Mouse (Mus musculus) brain, embryonic 14.5 days (tissue): ENCODE measurements around the gene Csmd2. TPM values are rescaled to one million over a fixed set of nuclear protein-coding genes. Genes with fewer than 3 reads are reported as not detected.

Source experiments
- DNase-seq: peaks from one replicate; pipeline ENCODE4 v3.0.0-alpha.2; 2011; ENCODE audit warnings: low read depth
- CTCF ChIP-seq: fragments of 200-500 bp; IDR thresholded peaks from 2 replicates; pipeline ENCODE4 v1.5.1; 2012; ENCODE audit warnings: inconsistent platforms, mild to moderate bottlenecking, moderate library complexity, borderline replicate concordance; ENCODE audit not compliant: insufficient read depth, insufficient read length; ENCODE audit errors: extremely low read depth
- POLR2A ChIP-seq: fragments of 200-500 bp; IDR thresholded peaks from 2 replicates; pipeline ENCODE4 v1.6.1; 2012; ENCODE audit warnings: mild to moderate bottlenecking, inconsistent platforms, borderline replicate concordance; ENCODE audit not compliant: poor library complexity, insufficient read depth, insufficient read length, severe bottlenecking; ENCODE audit errors: extremely low read depth
- polyA plus RNA-seq: library from polyadenylated mRNA; depleted of rRNA; stranded (reverse); fragments of >200 nt; gene quantifications from 2 replicates; pipeline ENCODE4 v1.2.3, GENCODE M21; 2012

The Csmd2 gene
- polyA plus RNA-seq, 1 experiment, result 31.8 TPM

DNA sequence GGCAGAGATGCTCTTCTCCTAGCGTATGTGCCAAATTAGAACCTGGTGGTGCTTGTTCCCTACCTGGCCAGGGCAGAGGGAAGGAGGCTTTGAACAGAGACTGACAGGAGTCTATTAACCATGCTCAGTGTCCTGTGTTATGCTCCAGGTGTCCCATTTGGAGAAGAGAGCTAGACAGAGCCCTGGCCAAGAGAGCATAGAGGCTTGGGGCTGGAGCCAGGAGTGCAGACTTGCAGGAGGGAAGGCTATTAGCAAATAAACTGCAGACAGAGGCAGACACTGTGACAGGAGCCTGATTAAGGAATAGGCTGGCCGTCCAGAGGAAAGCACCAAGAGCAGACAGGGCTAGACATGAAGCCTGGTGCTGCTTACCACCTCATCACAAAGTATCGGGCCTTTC lies 164.4 kb downstream of the Csmd2 start:
- no peak for TF ChIP-seq CTCF
- TF ChIP-seq POLR2A, result no peak
- no peak for DNase-seq

DNA sequence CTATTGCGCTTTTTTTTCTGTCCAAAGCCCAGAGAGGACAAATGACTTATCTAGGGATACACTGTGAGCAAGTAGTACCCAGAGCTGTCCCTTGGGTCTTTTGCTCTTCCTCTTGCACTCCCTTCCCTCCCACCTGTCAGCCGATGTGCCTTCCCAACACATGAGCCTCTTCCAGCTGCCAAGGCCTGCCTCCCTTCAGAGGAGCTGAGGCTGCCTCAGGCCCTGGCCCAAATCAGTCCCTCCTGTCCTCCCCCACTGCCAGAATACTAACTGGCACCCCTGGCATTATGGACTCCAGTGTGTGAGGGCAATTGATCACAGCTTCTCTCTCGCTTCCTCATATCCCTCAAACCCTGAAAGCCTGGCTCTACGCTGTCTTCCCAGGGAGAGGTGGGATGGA lies 165.5 kb downstream of the Csmd2 start:
- TF ChIP-seq CTCF (no peak), POLR2A (no peak)
- no peak for DNase-seq

- TF ChIP-seq CTCF, result no peak
- TF ChIP-seq POLR2A, result no peak
- peak; percentile 44 for DNase-seq
Observed at GRCm38 (mm10) chr4:128155226-128155625, 167.6 kb downstream of the Csmd2 start.

- TF ChIP-seq CTCF (no peak), POLR2A (no peak)
- no peak for DNase-seq
Observed at GRCm38 (mm10) chr4:128160656-128161055, 173.0 kb downstream of the Csmd2 start.

- TF ChIP-seq POLR2A, result no peak
- TF ChIP-seq CTCF, result no peak
- no peak for DNase-seq
Observed at GRCm38 (mm10) chr4:128170181-128170580, 182.5 kb downstream of the Csmd2 start.

GRCm38 (mm10) chr4:128171233-128171632 lies 183.6 kb downstream of the Csmd2 start:
- DNase-seq, result peak; percentile 31
- no peak for TF ChIP-seq POLR2A
- no peak for TF ChIP-seq CTCF

DNA sequence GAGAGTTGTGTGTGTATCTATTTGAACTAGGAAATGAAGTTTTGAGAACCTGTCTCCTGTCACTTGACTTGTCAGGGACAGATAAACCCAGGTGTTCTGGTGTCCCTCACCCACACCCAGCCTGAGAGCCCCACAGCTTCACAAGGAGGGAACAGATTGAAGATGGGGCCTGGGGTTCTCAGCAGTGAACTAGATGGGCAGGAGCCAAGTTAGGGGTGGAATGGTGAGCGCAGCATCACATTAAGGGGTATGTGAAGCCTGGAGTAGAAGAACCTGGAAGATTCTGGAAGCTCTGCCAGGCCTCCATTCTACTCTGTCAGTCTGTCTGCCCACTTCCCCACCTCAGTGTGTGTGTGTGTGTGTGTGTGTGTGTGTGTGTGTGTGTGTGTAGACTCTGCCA lies 184.0 kb downstream of the Csmd2 start:
- TF ChIP-seq CTCF (no peak), POLR2A (no peak)
- no peak for DNase-seq

DNA sequence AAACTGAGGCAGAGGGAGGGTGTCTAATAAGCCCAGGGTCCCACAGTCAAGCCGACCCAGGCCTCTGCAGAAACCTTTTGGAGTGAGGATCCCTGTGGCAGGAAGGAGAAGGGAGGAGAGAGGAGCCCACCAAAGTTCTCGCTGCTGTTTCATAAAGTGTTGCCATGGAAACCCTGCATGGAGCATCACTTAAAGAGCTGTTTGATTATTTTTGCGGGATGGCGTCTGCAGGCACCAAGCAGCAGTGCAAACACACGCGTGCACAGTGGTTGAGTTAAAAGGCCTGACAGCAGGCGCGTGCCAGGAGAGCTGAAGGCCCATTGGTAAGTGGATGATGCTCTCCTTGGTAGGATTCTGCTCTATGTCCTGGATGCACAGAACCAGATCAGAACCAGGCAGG lies 191.3 kb downstream of the Csmd2 start:
- DNase-seq, result peak; percentile 82
- TF ChIP-seq CTCF (no peak), POLR2A (no peak)

- DNase-seq, result no peak
Observed at GRCm38 (mm10) chr4:128179581-128179980, 191.9 kb downstream of the Csmd2 start.

DNA sequence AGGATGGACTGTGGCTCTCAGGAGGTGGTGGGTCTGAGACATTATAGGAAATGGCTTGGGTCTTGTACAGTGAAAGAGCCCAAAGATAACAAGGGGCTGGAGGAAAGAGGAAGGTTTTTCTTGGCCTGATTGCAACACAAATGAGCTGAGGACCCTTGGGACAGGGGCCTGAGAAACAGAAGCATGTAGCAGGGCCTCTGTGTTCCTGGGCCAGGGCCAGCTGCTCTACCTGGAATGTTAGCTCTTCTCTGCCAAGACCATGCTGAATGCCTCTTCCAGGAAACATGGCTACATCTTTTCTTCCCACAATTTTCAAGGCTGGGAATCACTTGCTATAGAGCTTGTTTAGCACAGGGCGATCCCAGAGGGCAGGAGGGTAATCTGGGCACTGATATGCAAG lies 197.1 kb downstream of the Csmd2 start:
- TF ChIP-seq POLR2A (no peak), CTCF (no peak)
- DNase-seq, result no peak

More at GRCm38 (mm10) chr4:128179581-128179980, 191.9 kb downstream of the Csmd2 start:
- TF ChIP-seq CTCF (peak; percentile 27; the same call in 1 of the 2 replicates), POLR2A (no peak)

GRCm38 (mm10) chr4:128194454-128194853 lies 206.8 kb downstream of the Csmd2 start:
- no peak for DNase-seq
- TF ChIP-seq POLR2A (no peak), CTCF (no peak)

DNA sequence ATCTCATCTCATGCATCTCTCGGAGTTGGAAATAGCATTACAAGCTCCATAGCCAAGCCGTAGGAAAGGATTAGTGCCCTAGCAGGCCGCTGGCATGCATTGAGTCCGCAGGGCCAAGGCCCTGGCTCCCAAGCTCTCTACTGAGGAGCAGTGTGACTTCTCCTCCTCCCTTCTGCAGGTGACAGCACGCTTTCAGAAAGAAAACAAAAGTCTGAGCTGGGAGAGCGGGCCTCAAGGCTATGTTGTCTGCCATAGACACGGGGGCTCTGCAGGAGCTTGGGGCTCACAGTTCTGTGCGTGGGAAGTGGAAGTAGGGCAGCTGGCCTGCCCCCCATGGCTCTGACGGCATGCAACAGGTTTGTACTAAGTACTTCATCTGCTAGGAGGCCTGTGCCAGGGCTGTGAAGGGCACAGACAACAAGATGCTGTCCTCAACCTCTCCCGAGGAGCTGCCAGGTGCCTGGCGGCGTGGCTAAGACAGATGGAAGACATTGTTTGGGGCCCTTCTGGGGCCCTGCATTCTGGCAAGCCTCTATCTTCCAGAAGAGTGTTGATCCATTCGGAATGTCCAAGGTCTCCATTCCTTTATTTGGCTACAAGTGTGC lies 230.4 kb downstream of the Csmd2 start:
- DNase-seq, result no peak

GRCm38 (mm10) chr4:128224453-128224852 lies 236.8 kb downstream of the Csmd2 start:
- peak; percentile 12 for DNase-seq
- TF ChIP-seq CTCF (no peak), POLR2A (no peak)

More for the DNA sequence above, 230.4 kb downstream of the Csmd2 start:
- TF ChIP-seq POLR2A, result no peak
- TF ChIP-seq CTCF, result no peak

DNA sequence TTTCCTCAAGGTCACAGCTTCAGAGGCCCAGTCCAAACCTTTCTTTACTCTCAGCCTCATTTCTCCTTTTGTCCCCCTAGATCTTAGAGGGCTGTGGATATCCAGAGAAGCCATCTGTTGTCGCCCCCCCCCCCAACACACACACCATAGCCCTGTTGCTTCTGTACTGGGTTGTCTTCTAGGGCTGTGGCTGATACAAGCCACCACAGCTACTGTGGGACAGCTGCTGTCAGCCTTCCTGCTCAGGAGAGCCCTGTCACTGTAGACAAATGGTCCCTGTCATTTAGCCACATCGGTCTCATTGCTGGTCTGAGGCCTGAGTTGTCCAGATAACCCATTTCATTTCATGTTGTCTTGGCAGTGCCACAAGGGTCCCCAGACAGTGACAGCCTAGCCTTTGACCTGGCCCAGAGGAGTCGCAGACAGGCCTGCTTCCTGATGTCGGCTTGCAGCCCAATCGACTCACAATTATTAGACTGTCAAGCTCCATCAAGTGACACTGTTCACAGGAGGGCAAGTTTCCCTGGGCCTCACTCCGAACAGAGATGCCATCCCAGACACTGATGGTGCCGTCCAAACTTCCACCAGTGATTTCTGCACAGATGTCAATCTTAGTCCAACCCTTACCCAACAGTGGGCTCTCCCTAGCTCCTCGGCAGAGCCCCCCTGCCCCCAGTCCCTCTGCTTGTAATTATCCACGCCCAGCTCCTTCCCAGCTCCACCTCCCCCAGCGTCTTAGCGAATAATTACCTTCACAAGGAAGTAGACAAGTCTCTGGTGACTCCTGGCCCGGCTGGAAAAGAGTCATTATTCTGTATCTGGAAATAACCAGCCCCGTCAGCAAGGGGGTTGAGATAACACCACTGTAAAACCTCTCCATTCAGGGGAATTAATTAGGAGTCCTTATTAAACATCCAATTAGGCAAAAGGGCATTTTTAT lies 240.0 kb downstream of the Csmd2 start:
- DNase-seq, result peak; percentile 75
- TF ChIP-seq CTCF, result no peak
- TF ChIP-seq POLR2A, result no peak

GRCm38 (mm10) chr4:128233458-128233857 lies 245.8 kb downstream of the Csmd2 start:
- TF ChIP-seq CTCF (no peak), POLR2A (no peak)
- DNase-seq, result peak; percentile 61
